Mouse (Mus musculus) ovary, postnatal 36 days (tissue): Measurements from ENCODE around the gene Gypa.

Experiments used
- DNase-seq: peaks from one replicate; pipeline ENCODE4 v3.0.0; 2022; ENCODE audit warnings: low spot score, mixed read lengths

Gene Gypa

GRCm38 (mm10) chr8:80550436-80550835 is 56.9 kb downstream of the Gypa start:
- no peak for DNase-seq

DNA sequence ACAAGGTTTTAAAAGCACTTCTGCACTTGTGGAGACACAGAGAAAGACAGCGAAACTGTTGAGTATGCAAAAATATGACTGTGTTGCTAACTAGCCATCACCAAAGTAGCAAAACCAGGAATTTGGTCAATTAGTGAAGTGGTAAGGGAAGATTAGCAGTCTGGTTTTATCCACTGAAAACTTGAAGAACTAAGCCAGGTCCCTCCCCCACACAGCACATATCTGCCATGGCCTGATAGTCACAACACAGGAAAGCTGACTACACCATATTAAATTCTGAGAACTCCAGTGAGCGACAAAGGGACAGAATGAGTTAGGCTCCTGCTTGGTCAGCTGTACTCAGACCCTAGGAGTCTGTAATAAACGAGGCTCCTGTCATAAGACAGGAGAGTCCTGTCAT is 57.7 kb downstream of the Gypa start:
- DNase-seq: no peak

DNA sequence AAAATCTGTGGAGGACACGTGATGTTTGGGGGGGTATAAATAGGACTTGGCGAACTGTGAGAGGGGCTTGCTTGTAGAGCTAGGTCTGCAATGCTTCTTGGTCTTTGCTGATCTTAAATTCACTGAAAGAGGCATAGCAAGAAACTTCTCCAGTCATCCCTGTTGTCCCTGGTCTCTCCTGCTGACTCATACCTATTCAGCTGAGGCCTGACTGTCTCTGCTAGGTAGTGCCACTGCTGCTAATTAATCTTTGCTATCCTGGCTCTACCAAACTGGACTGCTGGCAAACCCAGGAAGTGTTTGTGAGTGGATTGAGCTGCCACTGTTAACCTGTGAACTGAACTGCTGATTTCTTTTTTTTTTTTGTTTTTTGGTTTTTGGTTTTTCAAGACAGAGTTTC is 61.4 kb downstream of the Gypa start:
- no peak for DNase-seq
